Mouse (Mus musculus) telencephalon, adult 2 months (tissue): Measurements from ENCODE around the gene Mbd4.

ENCODE experiments used
- DNase-seq: peaks from one replicate; pipeline ENCODE4 v3.0.0-alpha.2; 2011; ENCODE audit warnings: low read depth, low spot score

Gene Mbd4

DNA sequence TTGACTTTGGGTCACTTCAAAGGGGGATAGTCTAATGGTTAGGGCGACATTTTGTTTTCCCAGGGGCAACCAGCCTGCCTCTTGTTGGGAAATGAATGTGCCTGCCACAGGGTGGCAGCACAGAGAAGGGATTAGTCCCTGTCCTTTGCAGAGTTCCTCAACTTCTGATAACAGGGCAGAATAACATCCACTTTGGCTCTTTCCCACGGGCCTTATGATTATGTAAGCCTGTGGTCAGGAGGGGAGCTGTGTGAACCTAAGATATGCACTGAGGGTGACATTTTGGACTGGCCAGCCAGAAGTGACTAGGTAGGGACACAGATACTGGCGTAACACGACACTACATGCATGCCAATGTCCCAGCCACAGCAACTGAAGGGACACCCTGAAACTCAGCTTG lies 39.1 kb downstream of the Mbd4 start:
- DNase-seq = no peak

DNA sequence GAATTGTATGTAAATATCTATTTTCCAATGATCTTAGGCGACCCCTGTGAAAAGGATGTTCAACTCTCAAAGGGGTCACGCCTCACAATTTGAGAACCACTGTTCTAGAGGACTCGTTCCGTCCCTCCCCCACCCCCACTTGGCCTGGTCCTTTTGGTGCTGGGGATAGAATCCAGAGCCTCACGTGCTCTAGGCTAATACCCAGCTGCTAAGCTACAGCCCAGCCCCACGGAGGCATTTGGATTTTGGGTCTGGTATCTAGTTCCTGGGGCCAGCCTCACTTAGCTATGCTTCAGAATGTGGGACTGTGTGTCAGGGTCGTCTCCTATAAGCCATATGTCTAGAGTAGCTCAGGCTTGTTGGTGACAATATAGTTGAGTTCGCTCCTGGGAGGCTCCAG lies 41.6 kb downstream of the Mbd4 start:
- DNase-seq = no peak

DNA sequence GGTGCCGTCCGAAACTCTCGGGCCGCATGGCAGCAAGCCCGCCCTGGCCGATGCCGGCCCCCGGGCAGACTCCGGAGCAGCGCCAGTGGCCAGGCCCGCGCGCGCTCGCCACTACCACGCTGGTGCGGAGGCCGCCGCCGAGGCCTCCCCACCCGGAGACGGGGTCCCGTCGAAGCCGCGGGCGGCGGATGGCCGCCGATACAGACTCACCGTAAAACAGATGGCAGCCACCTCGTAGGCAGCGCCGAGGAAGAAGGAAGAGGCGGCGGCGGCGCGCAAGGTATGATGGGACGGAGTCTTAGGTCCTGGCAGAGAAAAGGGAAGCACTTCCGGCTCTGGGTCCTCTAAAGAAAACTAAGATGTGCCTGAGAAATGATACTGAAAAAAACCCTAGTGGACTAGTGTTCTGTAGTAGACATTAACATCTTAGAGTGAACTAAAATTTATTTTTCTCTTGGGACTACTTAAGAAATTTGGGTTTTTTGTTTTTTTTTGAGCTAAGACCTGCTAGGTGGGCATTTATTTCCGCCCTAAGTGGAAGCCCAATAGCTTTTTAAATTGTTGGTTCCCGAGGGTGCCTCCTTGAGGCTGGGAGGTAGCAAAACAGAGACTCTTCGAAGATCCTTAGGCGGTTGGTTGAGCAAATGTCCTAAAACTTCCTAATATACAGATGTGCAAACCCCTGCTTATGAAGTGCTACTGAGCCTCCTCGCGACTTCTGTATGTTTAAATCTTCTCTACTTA lies 44.5 kb downstream of the Mbd4 start, which contains the start of gene Rpl32:
Rpl32 (minus strand) TSS at position 260 of the 744 bp plus-strand sequence.
- peak; percentile 95 for DNase-seq

DNA sequence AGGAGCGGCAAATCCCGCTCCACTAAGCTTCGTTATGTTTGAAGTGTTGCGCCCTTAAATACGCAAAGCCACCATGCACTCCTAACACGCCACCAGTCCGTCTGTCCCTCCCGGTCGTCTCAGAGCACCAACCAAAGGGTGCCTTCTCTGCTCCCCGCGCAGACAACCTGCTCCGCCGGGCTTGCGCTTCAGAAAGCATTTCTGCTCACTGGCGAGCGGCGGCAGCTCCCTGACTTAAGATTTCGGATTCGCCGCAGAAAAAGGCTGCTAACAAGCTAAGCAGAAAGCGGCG lies 45.0 kb downstream of the Mbd4 start:
- DNase-seq = no peak

DNA sequence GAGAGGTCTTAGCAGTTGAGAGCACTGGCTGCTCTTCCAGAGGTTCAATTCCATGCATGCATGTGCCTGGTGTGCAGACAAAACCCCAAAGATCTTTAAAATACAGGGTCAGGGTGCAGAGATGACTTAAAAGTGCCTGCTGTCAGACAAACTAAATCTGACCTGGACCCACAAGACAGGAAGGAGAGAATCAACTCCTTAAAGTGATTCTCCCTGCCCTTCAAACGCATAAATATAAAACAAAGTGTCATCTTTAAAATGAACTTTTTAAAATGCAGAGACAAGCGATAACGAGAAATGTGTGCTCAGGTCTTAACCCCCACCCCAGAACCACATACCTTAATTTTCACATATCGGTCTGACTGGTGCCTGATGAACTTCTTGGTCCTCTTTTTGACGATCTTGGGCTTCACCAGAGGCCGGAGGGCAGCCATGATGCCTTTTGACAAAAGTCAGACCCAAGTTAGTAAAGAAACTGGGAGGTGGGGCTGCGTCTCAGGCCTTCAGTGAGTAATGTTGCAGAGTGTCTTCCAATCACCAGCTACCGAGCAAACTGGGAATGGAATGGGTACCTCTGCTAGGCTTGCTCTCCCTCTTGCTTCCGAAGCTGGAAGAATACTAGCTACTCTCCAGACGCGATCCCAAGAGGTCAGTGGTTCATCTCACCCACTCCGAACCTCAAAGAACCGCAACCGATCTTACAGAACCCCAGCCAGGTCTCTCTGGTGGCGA lies 45.5 kb downstream of the Mbd4 start:
- no peak for DNase-seq

DNA sequence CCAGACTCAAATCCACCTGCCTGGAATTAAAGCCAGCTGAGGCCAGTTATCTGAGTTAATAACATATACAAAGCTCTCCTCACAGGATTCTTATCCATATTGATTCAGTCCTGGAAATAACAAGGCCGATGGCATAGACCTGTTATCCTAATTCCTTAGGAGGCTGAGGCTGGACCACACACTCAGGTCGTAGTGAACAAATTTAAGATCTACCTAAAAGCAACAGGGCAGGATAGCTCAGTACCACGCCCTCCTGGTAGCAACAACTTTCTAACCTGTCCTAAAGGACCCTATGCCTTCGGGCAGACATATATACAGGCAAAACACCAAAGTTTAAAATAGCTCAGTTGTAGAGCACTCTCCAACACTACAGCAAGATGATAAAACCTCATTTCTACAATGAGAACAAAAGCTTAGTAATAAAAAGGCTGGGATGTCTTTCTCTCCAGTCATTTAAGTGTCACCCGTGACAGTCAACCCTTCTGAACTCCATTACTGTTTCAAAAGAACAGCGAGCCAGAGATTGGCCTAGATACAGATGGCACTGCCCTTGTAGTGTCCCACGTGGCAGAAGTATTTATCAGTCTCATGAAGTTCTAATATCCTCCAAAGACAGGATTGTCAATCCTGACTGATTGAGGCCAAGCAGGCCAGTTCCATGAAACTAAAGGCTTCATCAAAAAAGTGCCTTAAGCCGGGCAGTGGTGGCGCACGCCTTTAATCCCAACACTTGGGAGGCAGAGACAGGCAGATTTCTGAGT lies 48.6 kb downstream of the Mbd4 start:
- DNase-seq = no peak

DNA sequence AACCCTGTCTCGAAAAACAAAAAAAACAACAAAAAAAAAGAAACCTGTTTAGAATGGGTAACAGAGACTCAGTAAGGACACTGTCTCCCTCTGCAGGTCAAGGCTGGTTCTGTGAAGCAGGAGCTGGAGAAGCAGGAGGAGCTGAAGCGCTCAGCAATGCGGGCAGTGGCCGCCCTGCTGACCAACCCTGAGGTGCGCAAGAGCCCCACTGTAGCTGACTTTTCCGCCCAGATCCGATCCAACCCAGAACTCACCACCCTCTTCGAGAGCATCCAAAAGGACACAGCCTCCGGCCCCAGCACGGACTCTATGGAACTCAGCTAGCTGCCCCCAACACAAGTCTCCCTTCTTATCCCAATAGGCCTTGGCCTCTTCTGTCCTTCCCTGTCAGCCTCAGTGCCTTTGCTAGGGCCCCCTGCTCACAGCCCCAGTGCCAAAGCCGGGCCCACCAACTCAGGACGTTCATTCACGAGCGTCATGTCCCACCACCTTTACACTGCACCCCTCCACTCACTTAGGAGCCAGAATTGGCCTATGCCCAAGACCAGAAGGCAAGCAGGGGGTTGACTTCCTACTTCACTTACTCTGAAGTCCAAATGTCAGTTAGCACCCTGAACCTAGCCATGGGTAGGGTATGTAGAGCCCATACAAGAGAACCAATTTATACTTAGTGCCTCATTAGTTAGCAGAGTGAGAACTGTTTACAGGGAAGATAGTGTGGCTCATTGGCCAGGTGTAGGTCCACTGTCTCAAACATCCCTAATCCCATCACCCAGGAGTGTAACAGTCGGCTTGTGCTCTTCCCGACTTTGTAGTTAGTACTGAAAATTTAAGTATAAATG lies 49.4 kb downstream of the Mbd4 start:
- peak; percentile 47 for DNase-seq

DNA sequence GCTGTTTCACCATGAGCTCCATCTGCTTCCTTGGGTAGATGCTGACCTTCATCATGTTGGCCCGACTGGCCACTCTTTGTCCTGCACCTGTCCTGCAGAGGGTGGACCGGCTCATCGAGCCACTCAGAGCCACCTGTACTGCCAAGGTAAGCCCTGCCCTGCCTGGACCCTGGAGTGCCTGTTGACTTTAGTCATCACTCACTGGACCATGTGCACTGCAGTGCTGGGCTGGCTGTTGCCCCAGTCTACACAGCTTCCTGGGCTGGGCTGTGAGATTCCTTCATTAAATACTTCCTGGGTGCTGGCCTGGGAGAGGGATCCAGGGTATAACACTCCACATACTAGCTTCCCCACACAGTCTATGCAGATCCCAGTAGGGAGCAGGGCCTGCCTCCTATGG lies 51.4 kb downstream of the Mbd4 start:
- no peak for DNase-seq

DNA sequence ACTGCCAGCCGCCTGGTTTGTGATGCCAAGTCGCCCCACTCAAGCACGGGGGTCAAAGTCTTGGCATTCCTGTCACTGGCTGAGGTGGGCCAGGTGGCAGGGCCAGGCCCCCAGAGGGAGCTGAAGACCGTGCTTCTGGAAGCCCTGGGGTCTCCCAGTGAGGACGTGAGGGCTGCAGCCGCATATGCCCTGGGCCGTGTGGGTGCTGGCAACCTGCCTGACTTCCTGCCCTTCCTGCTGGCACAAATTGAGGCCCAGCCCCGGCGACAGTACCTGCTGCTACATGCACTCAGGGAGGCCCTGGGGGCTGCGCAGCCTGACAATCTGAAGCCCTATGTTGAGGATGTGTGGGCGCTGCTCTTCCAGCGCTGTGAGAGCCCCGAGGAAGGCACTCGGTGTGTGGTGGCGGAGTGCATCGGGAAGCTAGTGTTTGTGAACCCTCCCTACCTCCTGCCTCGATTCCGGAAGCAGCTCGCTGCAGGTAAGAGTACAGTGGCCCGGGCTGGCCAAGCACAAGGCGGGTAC lies 60.4 kb downstream of the Mbd4 start:
- DNase-seq = no peak

DNA sequence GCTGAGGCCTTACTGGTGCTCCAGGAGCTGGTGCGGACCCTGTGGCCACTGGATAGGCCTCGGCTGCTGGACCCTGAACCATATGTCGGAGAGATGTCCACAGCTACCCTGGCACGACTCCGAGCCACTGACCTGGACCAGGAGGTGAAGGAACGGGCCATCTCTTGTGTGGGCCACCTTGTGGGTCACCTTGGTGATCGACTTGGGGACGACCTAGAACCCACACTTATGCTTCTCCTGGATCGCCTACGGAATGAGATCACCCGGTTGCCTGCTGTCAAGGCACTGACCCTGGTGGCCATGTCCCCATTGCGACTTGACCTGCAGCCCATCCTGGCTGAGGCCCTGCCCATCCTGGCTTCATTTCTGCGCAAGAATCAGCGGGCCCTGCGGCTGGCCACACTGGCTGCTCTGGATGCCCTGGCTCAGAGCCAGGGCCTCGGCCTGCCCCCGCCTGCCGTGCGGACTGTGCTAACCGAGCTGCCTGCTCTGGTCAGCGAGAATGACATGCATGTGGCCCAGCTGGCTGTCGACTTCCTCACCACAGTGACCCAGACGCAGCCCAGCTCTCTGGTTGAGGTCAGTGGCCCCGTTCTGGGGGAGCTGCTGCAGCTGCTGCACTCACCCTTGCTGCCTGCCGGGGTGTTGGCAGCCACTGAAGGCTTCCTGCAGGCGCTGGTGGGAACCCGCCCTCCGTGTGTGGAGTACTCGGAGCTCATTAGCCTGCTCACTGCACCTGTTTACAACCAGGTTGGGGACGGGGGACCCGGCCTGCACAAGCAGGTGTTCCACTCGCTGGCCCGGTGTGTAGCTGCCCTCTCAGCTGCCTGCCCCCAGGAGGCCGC lies 61.1 kb downstream of the Mbd4 start:
- DNase-seq = no peak

DNA sequence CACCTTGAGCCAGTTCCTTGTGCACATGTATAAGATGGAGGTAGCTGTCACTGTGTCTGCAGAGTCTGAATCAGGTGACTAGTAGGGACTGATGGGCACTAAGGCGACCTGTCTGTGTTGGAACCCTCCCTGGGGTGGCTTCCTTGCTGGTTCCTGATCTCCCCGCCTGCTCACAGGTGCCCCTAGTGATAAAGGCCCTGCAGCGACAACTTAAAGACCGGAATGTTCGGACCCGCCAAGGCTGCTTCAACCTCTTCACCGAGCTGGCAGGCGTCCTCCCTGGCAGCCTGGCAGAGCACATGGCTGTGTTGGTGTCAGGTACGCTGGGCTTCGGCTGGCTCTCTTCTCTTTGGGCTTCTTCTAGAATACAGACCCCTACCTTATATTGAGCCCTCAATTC lies 62.2 kb downstream of the Mbd4 start:
- DNase-seq = no peak
